Mouse (Mus musculus) megakaryocyte progenitor cell, adult 5-6 weeks (primary cell): Measurements from ENCODE around the gene Kl. TPM values are rescaled to one million over a fixed set of nuclear protein-coding genes. Genes with fewer than 3 reads are reported as not detected.

ENCODE experiments used
- ATAC-seq: replicated peaks from 2 replicates; pipeline ENCODE4 v1.8.0; 2016; ENCODE audit warnings: mild to moderate bottlenecking, moderate TSS enrichment, inconsistent platforms; ENCODE audit not compliant: poor library complexity
- total RNA-seq, 2 experiments: library from RNA; stranded (forward) in 1 of 2; stranded (reverse) in 1 of 2; fragments of 157-497, 149-512 nt in 1 of 2; fragments of 200-1000 nt in 1 of 2; gene quantifications; 2 replicates each; pipeline versions ENCODE4 v1.2.3 to v1.2.4; 2015 to 2017

The Kl gene
- total RNA-seq, 2 experiments from 2014 or later: not detected

DNA sequence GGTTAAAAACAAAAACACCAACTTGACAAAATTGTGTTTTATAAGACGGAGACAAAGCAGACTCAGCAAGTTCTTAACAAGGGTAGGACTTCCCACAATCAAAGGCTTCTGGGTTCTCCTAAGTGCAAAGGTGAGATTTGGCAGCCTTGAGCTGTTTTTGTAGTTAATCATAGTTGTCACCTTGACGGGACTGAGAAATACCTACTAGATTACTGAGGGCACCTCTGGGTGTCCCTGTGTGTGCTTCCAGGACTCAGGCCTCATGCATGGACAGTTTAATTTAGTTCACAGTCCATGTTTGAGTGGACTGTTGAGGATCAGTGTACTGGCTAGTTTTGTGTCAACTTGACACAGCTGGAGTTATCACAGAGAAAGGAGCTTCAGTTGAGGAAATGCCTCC, 72.1 kb downstream of the Kl start:
- ATAC-seq: no peak

DNA sequence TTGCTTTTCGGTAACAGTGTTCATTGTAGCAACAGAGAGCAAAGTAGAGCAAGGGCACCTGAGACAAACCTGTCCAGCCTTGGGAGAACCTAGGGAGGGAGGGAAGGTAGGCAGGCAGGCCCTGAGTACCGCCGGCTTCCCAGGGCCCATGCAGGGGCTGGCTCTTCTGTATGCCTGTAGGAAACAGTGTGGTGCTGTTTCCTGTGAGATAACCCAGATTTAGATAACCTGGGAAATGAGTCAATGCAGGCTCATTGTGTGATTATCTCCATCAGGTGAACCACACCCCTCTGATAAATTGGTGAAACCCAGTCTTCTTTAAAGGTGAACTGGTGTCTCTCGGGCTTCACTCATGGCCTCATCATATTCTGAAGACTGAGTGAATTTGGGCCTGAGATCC, 73.7 kb downstream of the Kl start:
- ATAC-seq: no peak

GRCm38 (mm10) chr5:151027171-151027570, 74.8 kb downstream of the Kl start:
- ATAC-seq: no peak

- no peak for ATAC-seq
Measured at GRCm38 (mm10) chr5:151028906-151029305, 76.5 kb downstream of the Kl start.

DNA sequence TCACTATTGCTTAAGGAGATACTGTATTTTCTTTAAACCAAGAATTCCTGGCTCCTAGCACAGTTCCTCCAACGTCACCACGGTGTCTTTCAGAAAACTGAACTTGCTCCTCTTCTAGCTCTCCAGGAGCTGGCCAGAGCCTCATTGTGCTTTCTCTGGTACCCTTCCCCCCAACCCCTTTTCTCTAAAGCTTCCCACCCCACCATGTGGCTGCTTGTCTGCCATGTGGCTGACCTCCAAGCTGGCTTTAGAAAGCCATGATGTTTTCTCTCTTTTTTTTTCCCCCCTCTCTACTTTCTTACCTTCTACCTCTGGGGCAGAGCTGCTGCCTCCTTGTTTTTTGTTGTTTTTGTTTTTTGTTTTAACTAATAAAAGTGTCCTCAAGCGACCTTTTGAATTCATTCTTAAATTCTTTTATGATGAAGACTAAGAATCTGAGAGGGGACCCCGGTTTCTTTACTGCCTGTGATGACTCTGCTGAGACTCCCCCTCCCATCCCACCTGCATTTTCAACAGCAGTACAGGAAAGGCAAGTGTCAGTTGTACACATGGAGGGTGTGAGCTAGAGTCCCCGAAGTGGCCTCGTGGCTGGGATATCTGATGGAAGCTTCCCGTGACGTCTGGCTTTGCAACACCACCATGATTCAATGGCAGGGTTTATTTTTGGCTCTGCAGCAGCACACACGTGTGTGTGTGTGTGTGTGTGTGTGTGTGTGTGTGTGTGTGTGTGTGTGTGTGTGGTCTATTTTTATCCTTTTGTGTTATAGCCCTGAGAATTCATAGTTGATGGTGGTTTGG, 82.5 kb downstream of the Kl start:
- ATAC-seq: no peak

DNA sequence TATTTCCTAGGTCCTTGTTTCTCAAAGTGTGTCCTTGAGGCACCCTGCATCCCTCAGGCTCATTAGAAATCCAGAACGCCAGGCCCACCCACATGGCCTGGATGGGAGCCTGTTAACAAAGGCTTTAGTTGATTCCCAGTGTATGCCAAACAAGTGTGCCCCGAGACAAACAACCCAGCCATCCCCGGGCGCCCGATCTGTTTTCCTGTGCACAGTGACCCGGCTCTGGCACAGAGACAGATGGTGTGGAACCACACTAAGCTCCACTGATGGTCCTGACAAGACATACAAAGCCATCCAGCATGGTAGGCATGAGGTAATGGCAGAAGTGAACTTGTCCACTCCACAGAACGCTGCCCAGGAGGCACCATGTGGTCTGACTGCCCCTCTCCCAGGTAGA, 85.5 kb downstream of the Kl start:
- no peak for ATAC-seq

DNA sequence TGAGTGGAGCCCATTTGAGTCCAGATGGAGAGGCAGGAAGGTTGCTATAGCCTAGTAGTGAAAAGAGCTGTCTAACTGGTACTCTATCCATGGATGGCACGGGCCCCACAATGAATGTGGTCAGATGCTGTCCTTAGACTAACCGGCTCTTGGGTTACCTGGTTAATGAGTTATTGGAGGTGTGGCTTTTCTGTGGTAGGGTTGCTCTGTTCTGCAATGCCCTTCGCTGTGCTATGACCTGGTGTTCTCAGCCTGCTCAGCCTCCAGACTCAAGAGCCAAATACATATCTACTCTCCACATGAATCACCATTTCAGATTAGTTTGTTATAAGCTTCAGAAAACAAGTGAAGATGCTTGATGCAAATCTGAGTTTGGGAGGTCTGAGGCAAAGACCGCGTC, 90.5 kb downstream of the Kl start:
- ATAC-seq: no peak
